Mouse (Mus musculus) embryonic facial prominence, embryonic 11.5 days (tissue): ENCODE results near the gene Tmem56. TPM values are rescaled to one million over a fixed set of nuclear protein-coding genes. Genes with fewer than 3 reads are reported as not detected.

Experiments used
- ATAC-seq: fragments of 200-750 bp; cut with Nextera tagmentation; replicated peaks from 2 replicates; pipeline ENCODE4 v1.8.0; 2017; ENCODE audit warnings: low read depth; ENCODE audit not compliant: insufficient number of reproducible peaks, low FRiP score, low TSS enrichment
- DNase-seq: peaks from one replicate; pipeline ENCODE4 v3.0.0-alpha.2; 2015; ENCODE audit warnings: low spot score
- H3K27ac ChIP-seq: fragments of 300-500 bp; sonication (generic); replicated peaks from 2 replicates; pipeline ENCODE4 v1.5.1; 2014; ENCODE audit warnings: mild to moderate bottlenecking, low read depth, low read length, control low read depth
- H3K27me3 ChIP-seq: fragments of 300-500 bp; sonication (generic); 2 replicates; pipeline ENCODE4 v1.6.1; 2014; ENCODE audit warnings: mild to moderate bottlenecking, low read length, moderate library complexity, mixed read lengths; ENCODE audit not compliant: control insufficient read depth, insufficient read depth
- H3K36me3 ChIP-seq: fragments of 300-500 bp; sonication (generic); replicated peaks from 2 replicates; pipeline ENCODE4 v1.6.1; 2014; ENCODE audit warnings: low read depth, mild to moderate bottlenecking, low read length, moderate library complexity, mixed read lengths; ENCODE audit not compliant: control insufficient read depth, insufficient read depth
- H3K4me1 ChIP-seq: fragments of 300-500 bp; sonication (generic); 2 replicates; pipeline ENCODE4 v1.6.1; 2014; ENCODE audit warnings: low read length, mixed read lengths; ENCODE audit not compliant: control insufficient read depth, insufficient read depth
- H3K4me2 ChIP-seq: fragments of 300-500 bp; sonication (generic); 2 replicates; pipeline ENCODE4 v1.6.1; 2014; ENCODE audit warnings: low read depth, mild to moderate bottlenecking, control low read depth, low read length, moderate library complexity
- H3K4me3 ChIP-seq: fragments of 300-500 bp; sonication (generic); 2 replicates; pipeline ENCODE4 v1.5.1; 2014; ENCODE audit warnings: low read depth, low read length, control low read depth
- H3K9ac ChIP-seq: fragments of 300-500 bp; sonication (generic); replicated peaks from 2 replicates; pipeline ENCODE4 v1.6.1; 2014; ENCODE audit warnings: mild to moderate bottlenecking, control low read depth, low read length
- H3K9me3 ChIP-seq: fragments of 300-500 bp; sonication (generic); replicated peaks from 2 replicates; pipeline ENCODE4 v1.6.1; 2016; ENCODE audit warnings: mild to moderate bottlenecking, low read length, inconsistent platforms, mixed read lengths; ENCODE audit not compliant: control insufficient read depth
- WGBS: fragments of 180-500 bp; shearing (Covaris S2); extraction: QIAGEN DNeasy Blood & Tissue Kit; methylation state at CpG from one replicate; pipeline ENCODE4 v1.1.7; 2014; 5-methylcytosine and 5-hydroxymethylcytosine counted together
- polyA plus RNA-seq: library from polyadenylated mRNA; unstranded; fragments of >200 nt; fragmentation: Nextera tagmentation; extraction: Ambion mirVana; gene quantifications from 2 replicates; pipeline ENCODE4 v1.2.1, GENCODE M21; 2014

The Tmem56 gene
- polyA plus RNA-seq, 1 experiment from 2014 or later = 0.90 TPM

- H3K4me3 ChIP-seq = no peak overlapping the region
- no peak overlapping the region for H3K27ac ChIP-seq
- DNase-seq (no peak), ATAC-seq (no peak)
- no peaks in the 10 kb centered on the region for H3K4me1 ChIP-seq
- no peaks in the 10 kb centered on the region for H3K36me3 ChIP-seq
- no peaks in the 10 kb centered on the region for H3K27me3 ChIP-seq
- no peak overlapping the region for H3K9ac ChIP-seq
- no peak overlapping the region for H3K4me2 ChIP-seq
- H3K9me3 ChIP-seq = no peaks in the 10 kb centered on the region
- WGBS = 68% methylated on average over 10 of the region's 10 CpGs
These were observed 125.2 kb downstream of the Tmem56 start for GRCm38 (mm10) chr3:121157546-121158330.

DNA sequence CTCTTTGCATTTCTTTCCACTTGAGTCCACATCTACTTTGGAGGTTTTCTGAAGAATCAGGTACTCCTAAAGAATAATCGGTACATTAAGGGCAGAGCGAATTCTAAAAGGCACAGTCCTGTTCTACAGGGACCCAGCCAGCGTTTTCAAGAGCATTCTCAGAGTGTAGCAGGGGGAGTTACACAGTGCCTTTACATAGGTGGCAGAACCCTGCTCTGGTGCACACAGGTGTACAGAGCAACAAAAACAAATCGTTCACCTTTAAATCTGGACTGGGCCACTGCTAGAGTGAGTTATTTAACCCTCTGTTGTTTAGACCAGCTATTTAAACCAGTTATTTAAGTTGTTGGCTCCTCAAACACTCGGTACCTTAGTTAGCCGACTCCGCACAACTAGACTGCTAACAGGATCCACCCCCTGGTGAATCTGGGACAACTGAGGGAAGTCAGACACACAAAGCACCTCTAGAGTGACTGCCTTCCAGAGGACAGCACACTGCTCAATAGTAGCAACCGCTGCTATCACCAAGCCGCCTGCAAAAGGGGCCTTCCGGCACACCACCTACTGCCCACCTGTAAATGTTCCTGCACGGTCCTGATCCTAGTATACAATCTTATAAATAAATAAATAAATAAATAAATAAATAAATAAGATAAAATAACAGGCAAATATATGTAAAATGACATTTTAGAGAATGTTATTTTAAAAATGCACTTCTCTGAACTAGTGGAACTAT is 126.3 kb downstream of the Tmem56 start:
- H3K27ac ChIP-seq = 0 out of 2 replicates have a peak overlapping the region, but pooled peaks have one; percentile 22
- H3K9me3 ChIP-seq = no peaks in the 10 kb centered on the region
- DNase-seq = no peak
- H3K36me3 ChIP-seq = no peaks in the 10 kb centered on the region
- ATAC-seq = peak; percentile 53; the same call in 1 of the 2 replicates
- no peak overlapping the region for H3K4me3 ChIP-seq
- no peak overlapping the region for H3K4me2 ChIP-seq
- WGBS = 54% methylated on average over 11 of the region's 11 CpGs
- no peaks in the 10 kb centered on the region for H3K4me1 ChIP-seq
- no peak overlapping the region for H3K9ac ChIP-seq
- H3K27me3 ChIP-seq = no peaks in the 10 kb centered on the region

DNA sequence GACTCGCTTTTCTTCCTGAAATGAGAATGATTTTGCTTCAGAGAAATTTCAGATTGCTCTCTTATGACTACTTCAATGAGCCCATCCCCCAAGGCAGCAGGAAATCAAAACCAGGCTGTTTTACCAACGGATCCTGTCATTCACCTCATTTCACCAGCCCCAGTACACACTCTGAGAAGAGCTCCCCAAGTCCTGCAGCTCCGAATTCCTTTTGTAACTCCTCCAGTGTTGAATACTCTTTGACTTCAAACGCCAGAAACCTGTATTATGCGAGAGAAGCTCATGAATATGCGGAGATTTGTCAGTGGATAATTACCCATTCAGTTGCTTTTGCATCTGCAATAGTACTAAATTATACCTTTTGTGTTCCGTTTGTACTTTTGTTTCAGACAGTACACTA is 126.9 kb downstream of the Tmem56 start:
- 0 out of 2 replicates have a peak, but pooled peaks have one; percentile 30 for ATAC-seq
- Histone ChIP-seq H3K9ac (no peak overlapping the region), H3K27ac (0 out of 2 replicates have a peak overlapping the region, but pooled peaks have one; percentile 22), H3K9me3 (no peaks in the 10 kb centered on the region), H3K27me3 (no peaks in the 10 kb centered on the region), H3K4me1 (no peaks in the 10 kb centered on the region), H3K4me3 (no peak overlapping the region), H3K4me2 (no peak overlapping the region), H3K36me3 (no peaks in the 10 kb centered on the region)
- 20% methylated on average over 7 of the region's 7 CpGs for WGBS
- peak; percentile 77 for DNase-seq

Other genes starting within 250 kb of the Tmem56 start
- 3.6 and 5.5 TPM in 2 replicates for gene Rwdd3, start 111.4 kb downstream of the Tmem56 start, polyA plus RNA-seq
- 35.4 and 35.6 TPM in 2 replicates for gene Alg14, start 8.7 kb upstream of the Tmem56 start, polyA plus RNA-seq
- gene Cnn3, start 143.4 kb upstream of the Tmem56 start, polyA plus RNA-seq = 1,087 and 1,113 TPM in 2 replicates
- 0.32 and 0.67 TPM in 2 replicates for gene Slc44a3, start 249.3 kb upstream of the Tmem56 start, polyA plus RNA-seq